Mouse (Mus musculus) gonadal fat pad, adult 2 months (tissue): ENCODE results near the gene Cnga2. TPM values are rescaled to one million over a fixed set of nuclear protein-coding genes. Genes with fewer than 3 reads are reported as not detected.

Experiments used
- DNase-seq: peaks from one replicate; pipeline ENCODE4 v3.0.0-alpha.2; 2012; ENCODE audit warnings: low read depth
- polyA plus RNA-seq: library from polyadenylated mRNA; depleted of rRNA; stranded (reverse); fragments of >200 nt; gene quantifications from 2 replicates; pipeline ENCODE4 v1.2.3, GENCODE M21; 2012; rRNA removed

Cnga2 gene
- polyA plus RNA-seq, 1 experiment: 4.3 TPM

DNA sequence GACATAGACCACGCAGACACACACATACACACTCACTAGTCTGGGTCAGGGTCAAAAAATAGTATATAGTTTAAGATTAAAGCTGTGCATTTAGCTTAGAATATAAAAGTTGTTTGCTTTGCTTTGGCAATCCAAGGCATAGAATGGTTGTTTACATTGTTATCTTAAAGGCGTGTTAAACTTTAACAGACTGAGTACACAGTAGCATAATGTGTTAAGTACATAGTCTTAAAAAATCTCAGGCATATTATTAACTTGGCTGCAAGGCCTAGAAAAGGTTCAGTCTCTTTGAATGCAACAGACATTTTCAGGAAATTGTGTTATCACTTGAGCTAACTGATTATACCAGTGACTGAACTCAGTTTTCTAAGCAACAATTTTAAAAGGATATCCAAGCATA lies 56.3 kb downstream of the Cnga2 start:
- no peak for DNase-seq

Other genes with a start within 250 kb of the Cnga2 start
- 5.1 and 6.6 TPM in 2 replicates for gene Vma21, start 175.9 kb upstream of the Cnga2 start, polyA plus RNA-seq
- gene Gm1141, start 70.8 kb upstream of the Cnga2 start, polyA plus RNA-seq: 0.20 and 0.25 TPM in 2 replicates
- gene Prrg3, start 29.2 kb upstream of the Cnga2 start, polyA plus RNA-seq: 98.5 and 175 TPM in 2 replicates
- gene Fate1, start 18.9 kb upstream of the Cnga2 start, polyA plus RNA-seq: 3.8 and 6.4 TPM in 2 replicates
- gene Magea4, start 230.2 kb downstream of the Cnga2 start, polyA plus RNA-seq: not detected in 2 replicates